8 mouse cellular contexts compared by ENCODE assay signal in the genomic region with DNA sequence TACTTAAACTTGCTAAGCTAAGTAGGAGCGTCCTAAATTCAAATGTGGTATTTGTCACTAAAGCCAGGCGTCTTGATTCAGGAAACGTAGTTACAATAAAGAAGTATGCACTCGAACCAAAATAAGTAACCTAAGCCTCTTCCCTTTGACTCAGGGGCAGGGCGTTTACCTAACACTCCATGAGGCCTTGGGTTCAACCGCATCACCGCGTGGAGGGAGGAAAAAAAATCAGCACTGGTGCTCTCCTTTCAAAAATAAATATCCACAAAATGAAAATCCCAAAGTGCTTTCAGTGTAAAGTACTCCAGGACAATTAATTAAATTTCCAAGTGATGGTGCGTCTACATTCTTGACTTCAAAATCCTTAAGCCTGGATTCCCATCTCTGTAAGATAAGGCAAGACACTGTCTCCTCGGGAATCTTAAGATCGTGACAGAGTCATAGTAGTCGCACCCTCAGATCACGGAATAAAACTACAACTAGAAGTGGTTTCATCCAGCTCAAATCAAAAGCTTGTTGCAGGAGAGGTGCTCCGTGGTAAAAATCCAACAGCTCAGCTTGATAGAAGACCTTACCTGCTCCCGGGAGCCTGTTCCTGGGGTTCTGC. TPM values are rescaled to one million over a fixed set of nuclear protein-coding genes. Genes with fewer than 3 reads are reported as not detected.
DNase-seq lines count a peak whose midpoint lies in the region; ATAC-seq and TF ChIP-seq lines count a peak whose summit lies in the region.

No protein-coding gene starts in this region.

- intact Hi-C loops in left cerebral cortex, adult 2 months (cut with DNase I): loop anchor here (2.0 kb wide), 1 partner anchor 548 kb away; a partner anchor contains a TSS

- H3K36me3 ChIP-seq in hindbrain, embryonic 13.5 days: peaks cover 7% of the 10 kb centered on the region
- H3K36me3 ChIP-seq in midbrain, embryonic 12.5 days: peaks cover 6% of the 10 kb centered on the region; the same call in 1 of the 2 replicates

- peaks cover 35% of the 10 kb centered on the region for H3K4me1 ChIP-seq in hindbrain, embryonic 13.5 days (replicated peaks)
- peaks cover 24% of the 10 kb centered on the region for H3K4me1 ChIP-seq in midbrain, embryonic 12.5 days

- H3K27me3 ChIP-seq in hindbrain, embryonic 13.5 days: peaks cover 6% of the 10 kb centered on the region; the same call in 1 of the 2 replicates
- no peaks in the 10 kb centered on the region for H3K27me3 ChIP-seq in midbrain, embryonic 12.5 days

- peak; percentile 9 for ATAC-seq in hindbrain, embryonic 13.5 days (ENCODE audit: low FRiP score)
- no peak for ATAC-seq in midbrain, embryonic 12.5 days (ENCODE audit: low FRiP score, low read depth)

- no peaks in the 10 kb centered on the region for H3K9me3 ChIP-seq in hindbrain, embryonic 13.5 days
- no peaks in the 10 kb centered on the region for H3K9me3 ChIP-seq in midbrain, embryonic 12.5 days

- no peak for DNase-seq in left cerebral cortex, adult 2 months (ENCODE audit: extremely low spot score in 1 of 2, low spot score in 2 of 2)
- no peak for DNase-seq in left cerebral cortex, adult 9 months (ENCODE audit: low spot score in 2 of 2)
- DNase-seq in c-Kit-negative CD71-positive TER-119-positive erythroid progenitor cells, embryonic 14.5 days (ENCODE audit: low read depth, low spot score): peak; percentile 27
- no peak for DNase-seq in cerebellum, adult 8-10 months
- no peak for DNase-seq in kidney, adult 18-20 months
- no peak for DNase-seq in adrenal gland, postnatal 4 days (ENCODE audit: low spot score in 2 of 2)

- TF ChIP-seq CTCF in left cerebral cortex, adult 2 months (IDR thresholded peaks at IDR 0.05): no peak

- peak overlapping the region; percentile 93 for H3K27ac ChIP-seq in left cerebral cortex, adult 2 months
- peak overlapping the region; percentile 85 for H3K27ac ChIP-seq in hindbrain, embryonic 13.5 days
- H3K27ac ChIP-seq in midbrain, embryonic 12.5 days (replicated peaks): peak overlapping the region; percentile 78

- H3K4me3 ChIP-seq in left cerebral cortex, adult 2 months: peak overlapping the region; percentile 99
- H3K4me3 ChIP-seq in hindbrain, embryonic 13.5 days: peak overlapping the region; percentile 98
- peak overlapping the region; percentile 97 for H3K4me3 ChIP-seq in midbrain, embryonic 12.5 days

- H3K4me2 ChIP-seq in hindbrain, embryonic 13.5 days: peak overlapping the region; percentile 86
- H3K4me2 ChIP-seq in midbrain, embryonic 12.5 days (replicated peaks): peak overlapping the region; percentile 79

- WGBS in hindbrain, embryonic 13.5 days: 7% methylated on average over 15 of the region's 15 CpGs
- 8% methylated on average over 15 of the region's 15 CpGs for WGBS in midbrain, embryonic 12.5 days

- H3K9ac ChIP-seq in hindbrain, embryonic 13.5 days: peak overlapping the region; percentile 96
- H3K9ac ChIP-seq in midbrain, embryonic 12.5 days (replicated peaks): peak overlapping the region; percentile 90

RNA-seq across cellular contexts. Expression of a gene that starts 0.7 kb away (rescaled TPM):
- total RNA-seq in left cerebral cortex, adult 2 months (2021): 10 to 100 TPM; 44.1 to 54.6 TPM
- 22.5 and 27.0 TPM in 2 replicates for polyA plus RNA-seq in hindbrain, embryonic 13.5 days (2015; fragmentation: Nextera tagmentation; extraction: Ambion mirVana)
- 32.5 and 32.6 TPM in 2 replicates for polyA plus RNA-seq in midbrain, embryonic 12.5 days (2016; fragmentation: Nextera tagmentation; extraction: Ambion mirVana)
- 10 to 100 TPM; 28.3 to 30.3 TPM for total RNA-seq in adrenal gland, postnatal 4 days (2021)

RNA-seq across cellular contexts. Expression of a gene that starts 4.7 kb away (rescaled TPM):
- total RNA-seq in left cerebral cortex, adult 2 months (2021): 10 to 100 TPM; 15.1 to 22.9 TPM
- 464 and 478 TPM in 2 replicates for polyA plus RNA-seq in hindbrain, embryonic 13.5 days (2015; fragmentation: Nextera tagmentation; extraction: Ambion mirVana)
- polyA plus RNA-seq in midbrain, embryonic 12.5 days (2016; fragmentation: Nextera tagmentation; extraction: Ambion mirVana): 282 and 323 TPM in 2 replicates
- 10 to 100 TPM; 31.0 to 34.5 TPM for total RNA-seq in adrenal gland, postnatal 4 days (2021)

RNA-seq across cellular contexts. Expression of a gene that starts 21.5 kb away (rescaled TPM):
- total RNA-seq in left cerebral cortex, adult 2 months (2021): 10 to 100 TPM; 41.3 to 44.8 TPM
- polyA plus RNA-seq in hindbrain, embryonic 13.5 days (2015; fragmentation: Nextera tagmentation; extraction: Ambion mirVana): 47.1 and 51.6 TPM in 2 replicates
- polyA plus RNA-seq in midbrain, embryonic 12.5 days (2016; fragmentation: Nextera tagmentation; extraction: Ambion mirVana): 63.6 and 65.1 TPM in 2 replicates
- total RNA-seq in adrenal gland, postnatal 4 days (2021): 10 to 100 TPM; 52.3 to 57.0 TPM
